Mouse (Mus musculus): Measurements from ENCODE around the gene Heca. TPM values are rescaled to one million over a fixed set of nuclear protein-coding genes. Genes with fewer than 3 reads are reported as not detected.
"Not testable (repeated sequence)": the region's sequence is repeated elsewhere in the genome, so short reads cannot be mapped to it uniquely, and the experiment has no call there.

The Heca gene
- total and polyA plus RNA-seq, 3 experiments = 11.7 to 31.0 (median 30.0) TPM

- TF ChIP-seq EP300 (IDR thresholded peaks at IDR 0.05; ENCODE audit: insufficient read depth, low read depth, low read length) (no peak), POLR2A (IDR thresholded peaks at IDR 0.05; ENCODE audit: insufficient read depth, low read depth, low read length) (no peak), CTCF (IDR thresholded peaks at IDR 0.05) (no peak)
- DNase-seq = no peak
- H3K4me1 ChIP-seq (ENCODE audit: control insufficient read depth, insufficient read depth, low read length) = no peaks in the 10 kb centered on the region; the same call in 1 of the 2 replicates
- H3K36me3 ChIP-seq (ENCODE audit: control insufficient read depth, insufficient read depth, low read length) = peaks cover 5% of the 10 kb centered on the region; the same call in 1 of the 2 replicates
- no peak overlapping the region for H3K9ac ChIP-seq (ENCODE audit: low read depth, low read length)
- H3K79me2 ChIP-seq (replicated peaks; ENCODE audit: control insufficient read depth, insufficient read depth, low read length) = 0 out of 2 replicates have a peak, but pooled peaks cover 2% of the 10 kb centered on the region
- H3K27me3 ChIP-seq (ENCODE audit: control insufficient read depth, insufficient read depth, low read length) = no peaks in the 10 kb centered on the region
- H3K27ac ChIP-seq = no peak overlapping the region; the same call in 1 of the 2 replicates
- WGBS = 34% methylated on average over 12 of the region's 12 CpGs
- H3K4me3 ChIP-seq = no peak overlapping the region
- intact Hi-C loops (cut with DNase I) = no loop called here
Observed at GRCm38 (mm10) chr10:17827391-17827790, 120.5 kb downstream of the Heca start.

GRCm38 (mm10) chr10:17820422-17820821, 127.4 kb downstream of the Heca start:
- H3K36me3 ChIP-seq (ENCODE audit: control insufficient read depth, insufficient read depth, low read length); H3K27ac ChIP-seq; H3K4me3 ChIP-seq; H3K79me2 ChIP-seq (replicated peaks; ENCODE audit: control insufficient read depth, insufficient read depth, low read length); DNase-seq; H3K27me3 ChIP-seq (ENCODE audit: control insufficient read depth, insufficient read depth, low read length); H3K9ac ChIP-seq (ENCODE audit: low read depth, low read length); H3K4me1 ChIP-seq (ENCODE audit: control insufficient read depth, insufficient read depth, low read length); intact Hi-C loops (cut with DNase I): not testable (repeated sequence)
- 94% methylated on average over 7 of the region's 7 CpGs for WGBS

Other genes starting within 250 kb of the Heca start
- 10 to 100 TPM; 38.7 to 54.0 TPM for gene Cited2, start 224.8 kb downstream of the Heca start, total RNA-seq (2021)
- 22.2 and 23.8 TPM in 2 replicates for gene Cited2, start 224.8 kb downstream of the Heca start, polyA plus RNA-seq (2012; rRNA removed)
- gene Txlnb, start 151.8 kb downstream of the Heca start, total RNA-seq (2021) = 100 to 1,000 TPM; 312 to 403 TPM
- gene Txlnb, start 151.8 kb downstream of the Heca start, polyA plus RNA-seq (2012; rRNA removed) = 102 and 180 TPM in 2 replicates
- gene Abracl, start 75.2 kb upstream of the Heca start, total RNA-seq (2021) = 10 to 100 TPM; 25.3 to 27.0 TPM
- 13.9 and 20.7 TPM in 2 replicates for gene Abracl, start 75.2 kb upstream of the Heca start, polyA plus RNA-seq (2012; rRNA removed)
- 10 to 100 TPM; 28.3 to 31.9 TPM for gene Reps1, start 107.8 kb upstream of the Heca start, total RNA-seq (2021)
- 34.1 and 44.6 TPM in 2 replicates for gene Reps1, start 107.8 kb upstream of the Heca start, polyA plus RNA-seq (2012; rRNA removed)

Data from heart, adult 2 months (tissue).